Mouse (Mus musculus) kidney, adult 2 months (tissue): Measurements from ENCODE around the gene Stag1. TPM values are rescaled to one million over a fixed set of nuclear protein-coding genes. Genes with fewer than 3 reads are reported as not detected.
"Not testable (repeated sequence)": the region's sequence is repeated elsewhere in the genome, so short reads cannot be mapped to it uniquely, and the experiment has no call there.

Source experiments
- DNase-seq: peaks from one replicate; pipeline ENCODE4 v3.0.0; 2021
- H3K27ac ChIP-seq: fragments of 200-500 bp; 2 replicates; pipeline ENCODE4 v1.5.1; 2012; ENCODE audit warnings: low read depth, low read length, control low read depth, inconsistent platforms; ENCODE audit not compliant: insufficient read depth
- H3K27me3 ChIP-seq: fragments of 200-500 bp; replicated peaks from 2 replicates; pipeline ENCODE4 v1.6.1; 2012; ENCODE audit warnings: mild to moderate bottlenecking, moderate library complexity, low read length, inconsistent platforms; ENCODE audit not compliant: control insufficient read depth, insufficient read depth
- H3K36me3 ChIP-seq: fragments of 200-500 bp; 2 replicates; pipeline ENCODE4 v1.6.1; 2012; ENCODE audit warnings: mild to moderate bottlenecking, moderate library complexity, low read length, inconsistent platforms; ENCODE audit not compliant: control insufficient read depth, insufficient read depth
- H3K4me1 ChIP-seq: fragments of 200-500 bp; 2 replicates; pipeline ENCODE4 v1.6.1; 2011; ENCODE audit warnings: low read length; ENCODE audit not compliant: control insufficient read depth, insufficient read depth
- H3K4me3 ChIP-seq: fragments of 200-500 bp; 2 replicates; pipeline ENCODE4 v1.5.1; 2011; ENCODE audit warnings: mild to moderate bottlenecking, low read depth, low read length, control low read depth; ENCODE audit not compliant: insufficient read depth
- CTCF ChIP-seq: fragments of 200-500 bp; conservative IDR thresholded peaks from 2 replicates; pipeline ENCODE4 v1.5.1; 2011; ENCODE audit warnings: low read depth, mild to moderate bottlenecking, control low read depth, low read length, moderate library complexity, mixed read lengths; ENCODE audit not compliant: insufficient read depth, insufficient read length
- POLR2A ChIP-seq: fragments of 200-500 bp; IDR thresholded peaks from one replicate; pipeline ENCODE4 v1.6.1; 2011; ENCODE audit warnings: low read depth, low read length, control low read depth
- WGBS: fragments of 180-500 bp; shearing (Covaris S2); methylation state at CpG from one replicate; pipeline ENCODE4 v1.1.7; 2018; 5-methylcytosine and 5-hydroxymethylcytosine counted together
- polyA plus RNA-seq: library from polyadenylated mRNA; depleted of rRNA; stranded (reverse); fragments of >200 nt; gene quantifications from 2 replicates; pipeline ENCODE4 v1.2.3, GENCODE M21; 2012

Stag1 gene
- polyA plus RNA-seq, 1 experiment: 5.1 TPM

GRCm38 (mm10) chr9:100735993-100736645 lies 138.5 kb downstream of the Stag1 start:
- H3K4me1 ChIP-seq: 0 out of 2 replicates have a peak, but pooled peaks cover 2% of the 10 kb centered on the region
- H3K27me3 ChIP-seq: no peaks in the 10 kb centered on the region
- H3K36me3 ChIP-seq: no peaks in the 10 kb centered on the region
- no peak for DNase-seq
- no peak for TF ChIP-seq POLR2A
- TF ChIP-seq CTCF: no peak
- H3K4me3 ChIP-seq: no peak overlapping the region
- no peak overlapping the region for H3K27ac ChIP-seq
- WGBS: 82% methylated on average over 4 of the region's 4 CpGs

GRCm38 (mm10) chr9:100736646-100737031 lies 139.0 kb downstream of the Stag1 start:
- Histone ChIP-seq H3K4me3 (no peak overlapping the region), H3K4me1 (0 out of 2 replicates have a peak, but pooled peaks cover 2% of the 10 kb centered on the region), H3K36me3 (no peaks in the 10 kb centered on the region), H3K27ac (no peak overlapping the region), H3K27me3 (no peaks in the 10 kb centered on the region)
- TF ChIP-seq POLR2A: no peak
- TF ChIP-seq CTCF: no peak
- no peak for DNase-seq

GRCm38 (mm10) chr9:100777238-100777637 lies 179.6 kb downstream of the Stag1 start:
- not testable (repeated sequence) for H3K4me1 ChIP-seq, DNase-seq, H3K36me3 ChIP-seq, H3K27me3 ChIP-seq, H3K27ac ChIP-seq, H3K4me3 ChIP-seq
- WGBS: 71% methylated on average over 2 of the region's 2 CpGs

- no peak overlapping the region for H3K27ac ChIP-seq
- H3K4me3 ChIP-seq: no peak overlapping the region
- H3K4me1 ChIP-seq: no peaks in the 10 kb centered on the region
- DNase-seq: no peak
- H3K27me3 ChIP-seq: no peaks in the 10 kb centered on the region
- H3K36me3 ChIP-seq: no peaks in the 10 kb centered on the region
- WGBS: 90% methylated on average over 4 of the region's 4 CpGs
- TF ChIP-seq POLR2A (no peak), CTCF (no peak)
Observed at GRCm38 (mm10) chr9:100865984-100866383, 268.4 kb downstream of the Stag1 start.

GRCm38 (mm10) chr9:100869635-100870034 lies 272.0 kb downstream of the Stag1 start:
- Histone ChIP-seq H3K36me3 (no peaks in the 10 kb centered on the region), H3K27ac (no peak overlapping the region), H3K27me3 (no peaks in the 10 kb centered on the region), H3K4me1 (no peaks in the 10 kb centered on the region), H3K4me3 (no peak overlapping the region)
- no peak for DNase-seq
- TF ChIP-seq POLR2A (no peak), CTCF (no peak)

GRCm38 (mm10) chr9:100896111-100896510 lies 298.5 kb downstream of the Stag1 start:
- no peaks in the 10 kb centered on the region for H3K36me3 ChIP-seq
- no peaks in the 10 kb centered on the region for H3K4me1 ChIP-seq
- no peak for DNase-seq
- H3K27ac ChIP-seq: no peak overlapping the region
- H3K27me3 ChIP-seq: no peaks in the 10 kb centered on the region
- no peak overlapping the region for H3K4me3 ChIP-seq
- TF ChIP-seq CTCF (no peak), POLR2A (no peak)
- 97% methylated on average over 1 of the region's 1 CpGs for WGBS

- Histone ChIP-seq H3K4me1 (no peaks in the 10 kb centered on the region), H3K4me3 (no peak overlapping the region), H3K27ac (no peak overlapping the region), H3K36me3 (no peaks in the 10 kb centered on the region), H3K27me3 (no peaks in the 10 kb centered on the region)
- 91% methylated on average over 4 of the region's 4 CpGs for WGBS
- TF ChIP-seq POLR2A: no peak
- no peak for TF ChIP-seq CTCF
- no peak for DNase-seq
Observed at GRCm38 (mm10) chr9:100898042-100898441, 300.4 kb downstream of the Stag1 start.

GRCm38 (mm10) chr9:100910352-100910751 lies 312.8 kb downstream of the Stag1 start:
- H3K36me3 ChIP-seq: no peaks in the 10 kb centered on the region
- H3K4me3 ChIP-seq: no peak overlapping the region
- H3K27ac ChIP-seq: no peak overlapping the region
- H3K4me1 ChIP-seq: no peaks in the 10 kb centered on the region
- DNase-seq: peak; percentile 23
- H3K27me3 ChIP-seq: no peaks in the 10 kb centered on the region
- TF ChIP-seq CTCF (peak; percentile 35), POLR2A (no peak)
